Mouse (Mus musculus): ENCODE measurements around the gene Ahr.

Ahr gene

GRCm38 (mm10) chr12:35503586-35503985, 31.3 kb downstream of the Ahr start:
- no peak for DNase-seq (ENCODE audit: low spot score)

GRCm38 (mm10) chr12:35501476-35501875, 33.4 kb downstream of the Ahr start:
- DNase-seq (ENCODE audit: low spot score), result no peak

- DNase-seq (ENCODE audit: low spot score), result no peak
Observed at GRCm38 (mm10) chr12:35495195-35495594, 39.6 kb downstream of the Ahr start.

GRCm38 (mm10) chr12:35480764-35481163, 54.1 kb downstream of the Ahr start:
- DNase-seq (ENCODE audit: low spot score), result no peak

GRCm38 (mm10) chr12:35478906-35479305, 55.9 kb downstream of the Ahr start:
- no peak for DNase-seq (ENCODE audit: low spot score)

GRCm38 (mm10) chr12:35463457-35463856, 71.4 kb downstream of the Ahr start:
- DNase-seq (ENCODE audit: low spot score), result no peak

GRCm38 (mm10) chr12:35462667-35463066, 72.2 kb downstream of the Ahr start:
- no peak for DNase-seq (ENCODE audit: low spot score)

GRCm38 (mm10) chr12:35459662-35460061, 75.2 kb downstream of the Ahr start:
- no peak for DNase-seq (ENCODE audit: low spot score)

All from ovary, postnatal 10 days (tissue).